9 mouse cellular contexts compared by ENCODE assay signal in genomic region chr17:25567261-25567660, GRCm38 (mm10). TPM values are rescaled to one million over a fixed set of nuclear protein-coding genes. Genes with fewer than 3 reads are reported as not detected.
DNase-seq lines count a peak whose midpoint lies in the region; ATAC-seq lines count a peak whose summit lies in the region.
"Had no signal": no experiment of that assay in that cellular context is flagged by ENCODE, and none has a peak within 500 bp of the region (broad histone marks: within the 10 kb centered on the region; RNA-seq: fewer than 3 reads in every experiment).

No protein-coding gene starts in this region.

- peaks cover 92% of the 10 kb centered on the region for H3K27me3 ChIP-seq in forebrain, embryonic 10.5 days (ENCODE audit: poor library complexity, severe bottlenecking)
- H3K27me3 ChIP-seq in forebrain, embryonic 11.5 days (ENCODE audit: control insufficient read depth, insufficient read depth, low read length), result peaks cover 26% of the 10 kb centered on the region
- peaks cover 24% of the 10 kb centered on the region for H3K27me3 ChIP-seq in intestine, embryonic 15.5 days (replicated peaks)
- H3K27me3 ChIP-seq in neural tube, embryonic 14.5 days (ENCODE audit: control insufficient read depth, insufficient read depth, low read length), result peaks cover 11% of the 10 kb centered on the region

- H3K4me1 ChIP-seq in forebrain, embryonic 10.5 days, result peaks cover 75% of the 10 kb centered on the region
- peaks cover 20% of the 10 kb centered on the region for H3K4me1 ChIP-seq in forebrain, embryonic 11.5 days (replicated peaks; ENCODE audit: control insufficient read depth, insufficient read depth, low read length)
- peaks cover 14% of the 10 kb centered on the region for H3K4me1 ChIP-seq in intestine, embryonic 15.5 days (replicated peaks)
- peaks cover 17% of the 10 kb centered on the region; the same call in 1 of the 2 replicates for H3K4me1 ChIP-seq in neural tube, embryonic 14.5 days (ENCODE audit: control insufficient read depth, insufficient read depth, low read length)

- no peak overlapping the region for H3K9ac ChIP-seq in forebrain, embryonic 11.5 days (ENCODE audit: low read length)
- no peak overlapping the region for H3K9ac ChIP-seq in intestine, embryonic 15.5 days
- H3K9ac ChIP-seq in neural tube, embryonic 14.5 days (replicated peaks; ENCODE audit: low read depth, low read length), result peak overlapping the region; percentile 25; the same call in 1 of the 2 replicates
- H3K9ac ChIP-seq: lung, embryonic 15.5 days had no signal

- ATAC-seq in forebrain, embryonic 11.5 days (replicated peaks; ENCODE audit: low FRiP score), result no peak
- ATAC-seq in intestine, embryonic 15.5 days, result no peak
- no peak for ATAC-seq in neural tube, embryonic 14.5 days (ENCODE audit: low read depth)
- no peak for ATAC-seq in cerebellum, adult (ENCODE audit: insufficient number of reproducible peaks, low FRiP score, low TSS enrichment)
- ATAC-seq in megakaryocyte progenitor cell, adult 5-6 weeks (replicated peaks; ENCODE audit: poor library complexity), result no peak

- H3K4me3 ChIP-seq in forebrain, embryonic 10.5 days, result peak overlapping the region; percentile 73; the same call in 1 of the 2 replicates
- no peak overlapping the region for H3K4me3 ChIP-seq in forebrain, embryonic 11.5 days (ENCODE audit: low read depth, low read length)
- no peak overlapping the region for H3K4me3 ChIP-seq in intestine, embryonic 15.5 days (replicated peaks)
- 0 out of 2 replicates have a peak overlapping the region, but pooled peaks have one; percentile 1 for H3K4me3 ChIP-seq in neural tube, embryonic 14.5 days (ENCODE audit: low read depth, low read length)
- H3K4me3 ChIP-seq: lung, embryonic 15.5 days had no signal

- H3K27ac ChIP-seq in forebrain, embryonic 10.5 days, result 0 out of 2 replicates have a peak overlapping the region, but pooled peaks have one; percentile 56
- no peak overlapping the region for H3K27ac ChIP-seq in forebrain, embryonic 11.5 days (ENCODE audit: low read depth, low read length)
- no peak overlapping the region for H3K27ac ChIP-seq in intestine, embryonic 15.5 days
- H3K27ac ChIP-seq in neural tube, embryonic 14.5 days (ENCODE audit: low read depth, low read length), result peak overlapping the region; percentile 28; the same call in 1 of the 2 replicates
- H3K27ac ChIP-seq: lung, embryonic 15.5 days had no signal

- no peaks in the 10 kb centered on the region for H3K9me3 ChIP-seq in forebrain, embryonic 10.5 days
- H3K9me3 ChIP-seq in forebrain, embryonic 11.5 days (ENCODE audit: control insufficient read depth, low read length), result no peaks in the 10 kb centered on the region
- H3K9me3 ChIP-seq in intestine, embryonic 15.5 days, result no peaks in the 10 kb centered on the region
- no peaks in the 10 kb centered on the region for H3K9me3 ChIP-seq in neural tube, embryonic 14.5 days (ENCODE audit: control insufficient read depth, low read length)
- H3K9me3 ChIP-seq: lung, embryonic 15.5 days had no signal

- DNase-seq in forebrain, embryonic 10.5 days (ENCODE audit: extremely low spot score, low spot score), result no peak
- DNase-seq in forebrain, embryonic 11.5 days (ENCODE audit: low spot score), result no peak
- DNase-seq in right cerebral cortex, postnatal 10 days (ENCODE audit: low spot score in 2 of 2), result peak; percentile 69 to 70
- no peak for DNase-seq in right cerebral cortex, postnatal 36 days (ENCODE audit: low spot score in 2 of 2)

- no peak overlapping the region for H3K4me2 ChIP-seq in forebrain, embryonic 11.5 days (ENCODE audit: low read depth, low read length, severe bottlenecking)
- peak overlapping the region; percentile 32 for H3K4me2 ChIP-seq in intestine, embryonic 15.5 days (replicated peaks)
- peak overlapping the region; percentile 26; the same call in 1 of the 2 replicates for H3K4me2 ChIP-seq in neural tube, embryonic 14.5 days (ENCODE audit: low read depth, low read length)

- WGBS in forebrain, embryonic 10.5 days, result 81% methylated on average over 13 of the region's 13 CpGs
- 76% methylated on average over 13 of the region's 13 CpGs for WGBS in forebrain, embryonic 11.5 days
- 81% methylated on average over 13 of the region's 13 CpGs for whole genome bisulfite sequencing in intestine, embryonic 15.5 days
- WGBS in neural tube, embryonic 14.5 days, result 79% methylated on average over 13 of the region's 13 CpGs

- H3K36me3 ChIP-seq in forebrain, embryonic 10.5 days (replicated peaks), result peaks cover 11% of the 10 kb centered on the region
- no peaks in the 10 kb centered on the region for H3K36me3 ChIP-seq in forebrain, embryonic 11.5 days (ENCODE audit: control insufficient read depth, insufficient read depth, low read length)
- H3K36me3 ChIP-seq in intestine, embryonic 15.5 days, result no peaks in the 10 kb centered on the region
- H3K36me3 ChIP-seq in neural tube, embryonic 14.5 days (ENCODE audit: control insufficient read depth, insufficient read depth, low read length), result no peaks in the 10 kb centered on the region
- H3K36me3 ChIP-seq: lung, embryonic 15.5 days had no signal

RNA-seq across cellular contexts. Expression of gene Sox8, which starts 3.2 kb away (rescaled TPM):
- 10.9 and 12.1 TPM in 2 replicates for polyA plus RNA-seq in forebrain, embryonic 10.5 days (2016; fragmentation: Nextera tagmentation; extraction: Ambion mirVana)
- 7.3 and 7.5 TPM in 2 replicates for polyA plus RNA-seq in forebrain, embryonic 11.5 days (2014; fragmentation: Nextera tagmentation; extraction: Ambion mirVana)
- 5.8 and 6.1 TPM in 2 replicates for polyA plus RNA-seq in intestine, embryonic 15.5 days (2015; fragmentation: Nextera tagmentation; extraction: Ambion mirVana)
- polyA plus RNA-seq in neural tube, embryonic 14.5 days (2014; fragmentation: Nextera tagmentation; extraction: Ambion mirVana), result 12.8 and 17.5 TPM in 2 replicates
- total RNA-seq in megakaryocyte progenitor cell, adult 5-6 weeks (2015), result not detected in 2 replicates
- total RNA-seq in megakaryocyte progenitor cell, adult 5-6 weeks (2017), result not detected in 2 replicates

RNA-seq across cellular contexts. Expression of gene Lmf1, which starts 11.6 kb away (rescaled TPM):
- 22.0 and 24.0 TPM in 2 replicates for polyA plus RNA-seq in forebrain, embryonic 10.5 days (2016; fragmentation: Nextera tagmentation; extraction: Ambion mirVana)
- 18.3 and 20.7 TPM in 2 replicates for polyA plus RNA-seq in forebrain, embryonic 11.5 days (2014; fragmentation: Nextera tagmentation; extraction: Ambion mirVana)
- 33.0 and 35.9 TPM in 2 replicates for polyA plus RNA-seq in intestine, embryonic 15.5 days (2015; fragmentation: Nextera tagmentation; extraction: Ambion mirVana)
- polyA plus RNA-seq in neural tube, embryonic 14.5 days (2014; fragmentation: Nextera tagmentation; extraction: Ambion mirVana), result 24.2 and 25.4 TPM in 2 replicates
- total RNA-seq in megakaryocyte progenitor cell, adult 5-6 weeks (2015), result 23.2 and 25.6 TPM in 2 replicates
- 11.7 and 14.1 TPM in 2 replicates for total RNA-seq in megakaryocyte progenitor cell, adult 5-6 weeks (2017)

Comparison
In these comparisons a context has a peak if more than half of its experiments do, and no peak if none do; other contexts are left out.
1. DNase-seq: peak in right cerebral cortex, postnatal 10 days (2 of 2); none in forebrain, embryonic 10.5 days (single experiment), forebrain, embryonic 11.5 days (single experiment) and right cerebral cortex, postnatal 36 days (0 of 2).
2. H3K27ac ChIP-seq: peak in forebrain, embryonic 10.5 days (single experiment) and neural tube, embryonic 14.5 days (single experiment); none in forebrain, embryonic 11.5 days (single experiment) and intestine, embryonic 15.5 days (single experiment).
3. H3K4me3 ChIP-seq: peak in forebrain, embryonic 10.5 days (single experiment) and neural tube, embryonic 14.5 days (single experiment); none in forebrain, embryonic 11.5 days (single experiment) and intestine, embryonic 15.5 days (single experiment).